Mouse (Mus musculus) adipocyte (in vitro differentiated cells): ENCODE results near the gene Kcnj8.

Source experiments
- DNase-seq: peaks from one replicate; pipeline ENCODE4 v3.0.0-alpha.2; 2016; ENCODE audit warnings: low spot score

The Kcnj8 gene

DNA sequence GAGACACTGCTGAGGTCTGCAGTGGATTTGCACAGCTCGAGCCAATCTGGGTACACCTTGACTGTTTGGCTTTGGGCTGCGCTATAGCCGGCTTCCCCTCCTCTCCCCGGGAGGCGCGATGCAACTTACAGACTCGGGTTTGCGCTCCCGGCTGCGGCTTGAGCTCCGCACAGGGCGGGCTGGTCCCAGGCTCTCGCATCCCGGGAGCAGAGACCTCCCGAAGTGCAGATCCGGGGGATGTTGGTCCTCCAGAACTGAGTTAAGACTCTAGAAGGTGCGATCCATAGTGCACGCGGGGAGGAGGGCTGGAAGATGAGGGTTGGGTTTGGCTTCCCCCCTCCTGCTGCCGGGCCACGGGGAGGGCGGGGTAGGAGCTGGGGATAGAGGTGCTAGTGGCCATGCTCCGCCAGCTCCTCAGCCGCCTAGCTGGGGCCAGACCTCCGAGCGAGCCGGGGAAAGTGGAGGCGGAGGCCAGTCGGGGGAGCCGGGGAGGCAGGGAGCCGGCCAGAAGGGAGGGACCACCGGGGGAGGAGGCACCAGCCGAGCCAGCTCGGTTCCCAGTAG is at the start of gene Kcnj8:
Kcnj8 (minus strand) TSS at position 560 of the 564 bp plus-strand sequence.
- no peak for DNase-seq

DNA sequence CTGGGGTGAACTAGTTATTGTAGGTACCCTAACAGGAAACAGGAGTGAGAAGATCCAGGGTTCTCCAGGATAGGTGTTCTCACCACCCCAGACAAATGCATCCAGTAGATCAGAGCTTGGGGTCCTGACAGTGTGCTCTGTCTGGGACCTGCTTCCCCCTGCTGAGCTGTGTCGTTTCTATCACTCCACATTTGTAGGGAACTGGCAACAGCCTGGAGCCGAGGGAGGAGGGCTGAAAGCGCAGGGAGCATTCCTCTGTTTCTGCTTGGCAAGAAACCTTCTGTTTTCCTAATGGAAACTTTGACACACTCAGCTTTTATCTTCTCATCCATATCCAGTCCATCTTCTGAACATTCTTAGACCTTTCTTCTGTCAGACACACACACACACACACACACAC is 45.2 kb upstream of the Kcnj8 start:
- peak; percentile 28 for DNase-seq

DNA sequence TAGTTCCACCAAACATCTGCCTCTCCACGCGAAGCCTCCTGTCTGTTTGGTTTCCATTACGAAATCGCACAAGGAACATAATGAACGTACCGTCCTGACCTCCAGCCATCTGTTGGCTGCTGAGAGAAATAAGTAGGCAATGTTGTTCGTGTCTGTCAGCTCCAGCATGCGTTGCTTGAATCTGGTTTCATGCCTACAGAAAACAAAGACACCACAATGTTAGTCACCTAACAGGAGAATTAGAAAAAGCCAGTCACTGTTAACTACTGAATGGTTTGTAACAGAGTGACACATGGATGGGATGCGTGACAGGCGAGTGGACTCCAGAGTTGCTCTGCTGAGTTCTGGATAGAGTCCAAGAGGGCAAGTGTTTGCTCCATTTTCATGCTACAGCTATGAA is 42.9 kb upstream of the Kcnj8 start:
- DNase-seq: no peak

DNA sequence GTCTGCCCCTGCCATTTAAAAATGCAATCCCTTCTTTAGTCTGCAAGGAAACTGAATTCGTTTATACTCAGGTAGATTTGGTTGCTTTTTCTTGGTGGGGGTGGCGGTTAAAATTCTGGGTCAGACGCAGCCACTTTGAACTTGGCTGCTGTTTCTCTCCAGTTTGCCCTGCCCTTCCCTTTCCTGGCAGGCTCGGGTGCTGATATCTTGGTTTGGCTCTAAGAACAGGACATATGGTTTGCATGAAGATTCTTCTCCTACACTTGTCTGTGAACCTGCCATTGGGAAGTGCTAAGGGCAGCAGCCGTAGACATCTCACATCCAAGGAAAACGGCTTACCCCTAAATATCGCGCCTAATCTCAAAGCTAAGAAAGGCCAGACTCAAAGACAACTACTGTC is 41.0 kb upstream of the Kcnj8 start:
- DNase-seq: no peak

DNA sequence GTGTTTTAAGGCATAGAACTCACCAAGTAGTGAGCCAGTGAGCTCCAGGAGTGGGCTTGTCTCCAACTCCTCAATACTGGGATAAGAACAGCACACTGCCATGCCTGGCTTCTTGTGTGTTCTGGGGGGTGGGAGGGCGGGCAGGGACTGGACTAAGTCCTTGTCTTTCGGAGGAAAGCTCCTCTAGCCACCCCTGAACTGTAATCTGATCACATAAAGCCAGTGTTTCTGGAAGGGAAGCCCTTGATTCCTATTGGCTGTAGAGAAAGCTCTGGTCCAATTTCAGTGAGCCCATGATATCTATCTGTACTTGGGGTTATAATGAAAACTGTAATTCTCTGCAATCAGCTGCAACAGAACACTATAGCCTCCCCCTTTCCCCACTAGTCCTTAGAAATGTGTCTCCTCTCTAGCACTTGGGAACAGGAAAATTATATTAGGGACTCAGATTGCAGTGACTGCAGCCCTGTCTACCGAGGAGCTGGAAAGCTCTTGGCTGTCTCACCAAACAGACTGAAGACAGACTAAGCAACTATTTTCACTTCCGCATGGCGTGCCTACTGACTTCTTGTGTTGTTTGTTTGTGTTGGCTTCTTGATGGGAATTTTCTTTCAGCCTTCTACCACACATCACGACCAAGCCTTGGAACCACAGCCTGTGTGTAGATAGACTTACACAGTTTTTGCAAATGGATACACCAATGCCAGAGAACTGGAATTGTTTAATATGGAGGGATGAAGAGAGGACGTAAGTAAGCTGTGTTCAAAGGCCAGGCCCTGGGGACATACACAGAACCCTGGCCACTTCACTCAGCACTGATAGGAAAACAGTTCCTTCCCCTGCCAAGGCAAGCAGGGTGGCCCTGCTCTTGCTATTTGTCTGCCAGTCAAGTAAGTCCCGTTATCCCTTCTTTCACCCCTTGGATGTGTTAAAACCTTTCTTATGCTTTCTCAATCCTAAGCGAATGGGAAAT is 38.3 kb upstream of the Kcnj8 start:
- peak; percentile 38 for DNase-seq

DNA sequence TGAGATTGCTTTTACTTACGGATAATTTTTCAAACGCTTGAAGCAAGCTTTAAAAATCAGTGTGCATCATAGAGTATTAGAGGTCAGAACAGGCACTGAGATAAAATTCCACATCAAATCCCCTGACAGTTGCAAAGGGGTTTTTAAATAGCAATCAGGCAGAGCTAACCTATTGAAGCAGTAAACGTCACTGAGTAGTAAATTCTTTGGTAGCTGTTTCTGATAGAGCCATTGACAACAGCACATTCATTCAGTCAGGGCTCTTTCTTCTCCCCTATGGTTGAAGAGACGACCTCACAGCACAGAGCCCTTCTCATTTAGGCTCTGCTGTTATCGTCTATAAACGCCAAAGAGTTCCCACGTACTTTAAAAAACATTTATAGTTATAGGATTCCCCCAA is 35.7 kb upstream of the Kcnj8 start:
- DNase-seq: no peak

DNA sequence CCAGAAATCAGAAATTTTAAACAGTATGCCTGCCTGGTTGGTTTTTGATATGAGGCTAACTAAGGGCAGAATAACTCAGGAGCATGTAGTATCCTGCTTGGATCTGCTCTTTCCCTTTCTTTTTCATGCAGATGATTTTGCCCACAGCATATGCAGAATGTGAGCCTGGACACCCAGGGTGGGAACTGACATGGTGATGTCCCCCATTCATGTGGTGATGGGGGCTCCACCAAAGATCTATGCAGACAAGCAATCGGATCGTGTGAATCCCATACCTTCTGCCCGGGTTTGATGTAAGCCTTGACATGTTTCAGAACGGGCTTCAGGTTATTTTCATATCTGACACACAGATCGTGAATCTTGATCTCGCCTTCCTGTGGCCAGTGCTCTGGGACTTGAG is 31.4 kb upstream of the Kcnj8 start:
- no peak for DNase-seq

DNA sequence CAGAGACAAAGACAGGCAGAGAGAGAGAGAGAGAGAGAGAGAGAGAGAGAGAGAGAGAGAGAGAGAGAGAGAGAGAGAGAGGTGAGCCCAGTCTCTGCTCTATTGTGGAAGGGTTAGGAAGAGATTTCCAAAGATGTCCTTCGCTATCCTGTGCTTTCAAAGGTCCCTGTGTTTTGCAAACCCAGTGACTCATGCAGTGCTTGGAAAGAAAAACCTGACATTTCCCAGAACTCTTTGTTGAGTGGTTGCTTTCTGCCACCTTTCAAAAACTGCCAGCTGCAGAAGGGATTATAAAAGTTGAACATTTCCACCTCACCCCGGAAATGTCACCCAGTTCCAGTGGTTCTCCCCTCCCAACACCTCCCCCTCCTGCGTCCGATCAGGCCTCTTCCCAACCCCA is 7.4 kb upstream of the Kcnj8 start:
- no peak for DNase-seq

DNA sequence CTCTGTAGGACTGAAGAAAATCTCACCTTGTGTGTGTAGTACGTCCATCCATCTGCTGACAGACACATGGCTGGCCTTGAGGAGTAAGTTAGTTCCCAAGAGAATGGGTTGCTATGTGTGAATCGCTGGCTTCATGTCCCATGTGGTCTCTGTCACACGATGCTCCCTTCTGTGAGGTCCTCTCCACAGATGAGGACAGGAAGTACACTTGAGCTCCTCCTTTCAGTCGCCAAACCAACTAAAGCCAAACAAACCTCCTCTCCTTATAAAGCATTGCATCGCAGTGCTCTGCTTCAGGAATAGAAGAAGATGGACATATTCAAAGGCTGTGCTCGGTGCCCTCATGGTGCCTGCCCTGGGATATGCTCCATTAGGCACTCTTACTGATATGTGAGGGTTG is 6.4 kb upstream of the Kcnj8 start:
- DNase-seq: no peak

DNA sequence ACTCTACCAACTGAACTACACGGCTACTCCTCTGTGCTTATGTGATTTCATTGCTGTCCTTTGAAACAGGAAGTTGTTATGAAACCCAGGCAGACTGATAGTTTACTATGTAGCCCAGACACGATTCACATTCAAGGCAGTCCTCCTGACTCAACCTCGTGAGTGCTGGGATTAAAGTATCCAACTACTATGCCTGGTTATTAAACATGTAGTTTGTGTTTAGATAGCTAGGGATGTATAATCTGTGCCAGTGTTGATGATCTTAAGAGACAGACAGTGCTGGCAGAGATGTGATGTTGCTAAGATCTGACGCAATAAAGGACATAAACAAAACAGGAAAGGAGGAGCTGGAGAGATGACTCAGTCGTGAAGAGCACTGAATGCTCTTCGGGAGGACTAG is 1.5 kb upstream of the Kcnj8 start:
- no peak for DNase-seq

DNA sequence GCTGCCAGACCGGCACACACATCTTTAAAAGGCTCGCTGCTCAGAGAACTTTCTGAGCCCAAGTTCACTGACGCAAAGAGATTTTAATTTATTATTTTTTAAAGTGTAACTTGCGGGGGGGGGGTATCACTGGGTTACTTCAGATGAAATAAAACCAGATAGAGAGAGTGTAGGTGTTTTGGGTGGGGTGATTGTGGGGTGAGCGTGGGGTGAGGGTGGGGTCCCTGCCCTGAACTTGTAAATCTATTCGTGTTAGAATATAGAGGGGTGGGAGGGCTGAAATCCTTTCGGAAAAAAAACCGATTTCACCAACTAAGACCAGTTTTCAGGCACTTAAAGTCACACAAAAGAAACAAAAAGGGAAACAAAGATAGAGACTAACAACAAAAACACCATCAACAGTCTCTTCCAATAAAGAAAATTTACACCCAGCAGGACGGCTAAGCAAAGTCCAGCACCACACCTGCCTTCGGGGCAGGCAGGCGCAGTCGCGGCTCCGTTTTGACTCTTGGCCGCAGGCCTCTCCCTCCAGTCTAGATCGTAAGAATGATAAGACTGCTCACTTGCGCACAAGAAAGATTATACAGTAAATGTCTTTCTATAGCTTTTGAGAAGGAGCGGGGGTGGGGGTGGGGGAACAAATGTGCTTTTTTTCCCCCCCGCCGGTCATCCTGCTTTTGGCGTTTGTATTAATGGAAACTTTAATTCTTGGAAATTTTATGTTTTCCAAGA is 381 bp upstream of the Kcnj8 start:
- DNase-seq: no peak

DNA sequence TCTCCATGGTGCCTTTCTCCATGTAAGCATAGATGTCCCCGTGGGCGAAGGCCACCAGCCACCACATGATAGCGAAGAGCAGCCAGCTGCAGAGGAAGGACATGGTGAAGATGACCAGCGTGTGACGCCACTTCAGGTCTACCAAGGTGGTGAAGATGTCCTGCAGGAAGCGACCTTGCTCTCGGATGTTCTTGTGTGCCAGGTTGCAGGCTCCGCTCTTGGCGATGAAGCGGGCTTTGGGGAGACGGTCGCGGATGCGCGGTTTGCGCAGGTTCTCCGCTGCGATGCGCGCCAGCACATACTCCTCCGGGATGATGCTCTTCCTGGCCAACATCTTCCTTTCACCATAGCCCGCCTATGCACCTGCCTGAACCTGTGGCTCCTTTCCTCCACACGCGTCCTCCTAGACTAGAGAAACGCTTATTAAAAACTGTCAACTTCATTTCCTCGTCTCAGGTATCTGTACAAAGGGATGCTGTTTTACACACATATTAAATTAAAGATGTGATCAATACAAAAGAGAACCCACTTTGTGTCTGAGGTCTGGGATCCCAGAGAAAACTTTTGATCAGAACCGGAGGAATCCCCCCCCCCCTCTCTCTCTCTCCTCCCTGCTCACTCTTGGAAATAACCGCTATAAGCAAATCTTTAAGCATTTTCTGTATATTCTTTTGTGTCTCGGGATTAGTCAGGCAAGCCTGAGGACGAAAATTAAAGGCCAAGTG is 1.2 kb downstream of the Kcnj8 start:
- DNase-seq: no peak

DNA sequence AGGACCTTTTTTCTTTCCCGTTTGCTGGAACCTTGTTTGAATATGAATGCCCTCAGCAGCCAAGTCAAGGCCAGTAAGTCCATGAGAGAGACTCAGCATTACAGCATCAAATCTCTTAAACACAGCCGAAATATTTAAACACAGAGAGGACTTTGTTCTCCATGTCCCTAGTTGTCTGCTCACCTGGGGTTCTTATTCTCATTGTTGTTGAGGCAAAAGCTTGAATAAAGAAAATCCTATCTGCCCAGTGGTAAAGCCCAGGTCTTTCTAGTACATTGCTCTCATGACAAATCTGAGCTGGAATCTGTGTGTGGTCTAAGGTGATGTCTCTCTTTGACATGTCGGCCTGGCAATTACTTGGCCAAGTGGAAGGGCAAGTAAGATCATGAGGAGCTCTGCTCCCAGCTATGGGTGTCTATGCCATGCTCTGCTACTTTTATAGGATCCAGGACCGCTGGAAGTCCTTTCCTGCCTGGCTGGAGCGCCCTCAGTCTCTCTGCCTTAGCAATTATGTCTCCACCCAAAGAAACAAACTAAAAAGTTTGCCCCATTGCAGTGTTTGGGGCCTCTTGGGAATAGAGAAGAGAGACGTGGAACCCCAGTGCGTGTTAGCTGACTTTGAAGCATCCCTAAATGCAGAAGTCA is 2.6 kb downstream of the Kcnj8 start:
- DNase-seq: no peak

DNA sequence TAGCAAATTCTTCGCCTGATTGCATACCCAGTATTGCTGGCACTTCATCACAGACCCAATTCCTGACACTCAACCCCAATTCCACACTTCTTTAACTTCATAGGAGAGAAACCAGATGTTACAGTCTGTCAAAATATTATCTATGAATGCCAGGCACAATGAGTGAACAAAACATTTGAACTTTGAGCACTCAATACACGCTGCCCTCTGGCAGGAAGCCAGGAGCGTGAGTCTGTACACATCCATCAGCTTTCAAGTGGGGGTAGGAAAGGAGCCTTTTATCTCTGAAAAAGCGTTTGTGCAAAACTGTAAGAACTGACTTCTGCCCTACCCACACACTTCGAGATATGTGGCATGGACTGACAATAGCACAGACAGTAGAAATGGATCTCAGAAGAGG is 4.0 kb downstream of the Kcnj8 start:
- DNase-seq: peak; percentile 59

DNA sequence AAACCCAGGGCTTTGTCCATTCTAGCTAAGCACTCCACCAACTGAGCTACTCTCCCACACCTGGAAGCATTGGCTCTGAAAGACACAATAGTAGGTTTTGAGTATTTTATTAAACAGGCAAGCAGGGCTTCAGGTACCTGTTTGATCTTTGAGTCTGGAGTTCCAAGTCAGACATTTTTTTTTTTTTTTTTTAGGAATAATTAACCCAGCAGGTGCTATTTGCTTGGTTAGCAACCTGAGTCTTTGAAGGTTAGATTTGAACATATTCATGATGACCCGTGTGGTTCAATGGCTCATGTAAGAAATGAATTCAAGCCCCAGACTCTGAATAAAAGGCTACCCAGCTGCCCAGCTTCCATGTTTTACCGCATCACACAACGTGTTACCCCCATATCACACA is 6.7 kb downstream of the Kcnj8 start:
- no peak for DNase-seq

DNA sequence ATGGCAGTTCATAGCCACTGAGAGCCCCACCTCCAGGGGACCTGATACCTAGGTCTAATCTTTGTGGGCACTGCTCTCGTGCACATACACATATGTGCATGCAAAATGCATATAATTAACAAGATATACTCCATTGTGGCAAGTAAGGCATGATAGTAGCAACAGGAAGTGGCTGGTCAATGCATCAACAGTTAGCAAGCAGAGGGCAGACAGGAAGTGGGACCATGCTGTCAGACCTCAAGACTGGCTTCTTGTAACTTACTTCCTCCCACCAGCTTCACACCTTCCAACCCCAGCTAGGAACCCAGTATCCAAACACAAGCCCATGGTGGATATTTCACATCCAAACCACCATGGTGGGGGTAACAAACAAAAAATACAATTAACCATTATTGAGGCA is 10.3 kb downstream of the Kcnj8 start:
- DNase-seq: no peak

DNA sequence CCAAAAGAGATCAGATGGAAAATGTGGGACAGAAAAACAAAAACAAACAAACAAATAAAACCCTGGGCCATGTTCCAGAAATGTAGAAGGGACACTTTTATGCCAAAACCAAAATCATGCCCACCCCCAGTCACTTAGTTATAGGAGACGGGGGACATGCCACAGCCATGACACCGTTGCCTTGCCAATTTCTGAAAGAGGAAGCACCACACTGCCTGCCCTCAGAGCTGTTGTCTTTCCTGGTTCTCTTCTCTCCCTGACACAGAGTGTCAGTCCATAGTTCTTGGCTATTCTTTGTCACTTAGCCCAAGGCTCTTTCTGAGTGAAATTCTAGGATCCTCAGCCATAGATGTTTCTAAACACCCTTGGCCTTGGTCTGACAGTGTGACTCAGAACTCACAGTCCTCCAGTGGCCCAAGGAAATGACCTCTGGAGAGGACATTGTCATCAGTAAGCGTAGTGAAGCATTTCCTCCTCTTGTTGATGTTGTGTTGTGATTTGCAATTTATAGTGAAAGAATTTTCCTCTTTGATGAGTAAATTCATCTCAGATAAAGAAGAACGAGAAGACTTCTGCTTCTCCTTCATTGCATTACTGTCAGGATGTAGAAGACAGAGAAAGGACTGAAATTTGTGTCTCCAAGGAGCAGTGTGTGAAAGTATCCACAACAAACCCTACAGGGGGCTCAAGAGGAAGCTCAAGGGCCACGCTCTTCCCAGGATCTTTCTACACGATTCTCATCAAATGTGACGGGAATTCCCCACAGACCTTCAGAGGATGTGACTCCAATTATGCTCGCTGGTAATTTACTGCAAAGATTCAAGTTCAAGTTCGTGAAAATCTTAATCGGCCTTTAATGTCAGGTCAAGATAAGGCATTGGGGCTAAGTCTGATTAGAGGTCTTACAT is 12.4 kb downstream of the Kcnj8 start:
- DNase-seq: no peak

DNA sequence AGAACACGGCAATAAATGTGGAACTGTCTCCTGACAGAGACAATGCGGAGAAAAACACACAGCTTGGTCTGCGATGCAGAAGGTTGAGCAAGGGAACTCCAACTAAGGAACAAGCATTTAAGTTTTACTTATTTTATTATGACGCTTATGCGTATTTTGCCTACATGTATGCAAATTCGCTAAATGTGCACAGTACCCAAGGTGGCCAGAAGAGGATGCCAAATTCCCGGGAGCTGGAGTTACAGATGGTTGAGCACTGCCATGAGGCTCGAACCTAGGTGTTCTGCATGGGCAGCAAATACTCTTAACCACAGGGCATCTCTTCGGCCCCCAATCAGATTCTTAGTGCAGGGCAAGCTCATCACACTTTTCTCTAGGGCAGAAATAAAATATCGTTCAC is 13.3 kb downstream of the Kcnj8 start:
- DNase-seq: no peak

DNA sequence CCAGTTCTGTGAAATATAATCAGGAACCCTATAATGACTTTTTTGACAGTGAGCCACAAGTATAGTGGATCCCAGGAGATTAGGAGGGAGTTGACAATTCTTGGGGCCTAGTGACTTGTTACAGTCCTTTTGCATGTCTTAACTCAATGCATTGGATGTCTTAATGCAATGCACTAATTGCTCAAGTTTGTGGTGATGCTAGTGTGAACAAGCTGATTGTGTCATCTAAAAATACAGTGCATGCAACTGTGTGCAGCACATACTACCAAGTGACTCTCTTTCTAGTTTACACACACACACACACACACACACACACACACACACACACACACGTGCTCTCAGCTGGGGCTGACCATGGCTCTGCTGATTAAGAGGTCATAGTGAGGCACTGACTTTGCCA is 15.4 kb downstream of the Kcnj8 start:
- DNase-seq: no peak

DNA sequence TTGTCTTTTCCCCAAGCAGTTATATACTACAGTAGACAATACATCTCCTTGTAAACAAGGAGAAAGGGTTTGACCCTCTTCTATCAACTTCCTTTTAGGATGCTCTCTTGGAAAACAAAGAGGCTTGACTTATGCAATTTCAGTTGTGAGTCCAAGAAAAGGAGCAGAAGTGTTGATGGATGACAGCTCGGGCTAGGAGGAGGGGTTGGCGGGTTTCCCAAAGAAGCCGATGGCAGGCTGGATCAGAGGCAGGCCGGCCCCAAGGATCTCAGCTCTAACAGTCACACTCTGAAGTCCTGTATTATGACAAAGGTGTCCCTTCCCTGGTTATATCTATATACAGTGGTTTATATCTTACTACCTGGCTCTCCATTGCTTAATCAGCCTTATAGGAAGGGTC is 19.9 kb downstream of the Kcnj8 start:
- peak; percentile 43 for DNase-seq

DNA sequence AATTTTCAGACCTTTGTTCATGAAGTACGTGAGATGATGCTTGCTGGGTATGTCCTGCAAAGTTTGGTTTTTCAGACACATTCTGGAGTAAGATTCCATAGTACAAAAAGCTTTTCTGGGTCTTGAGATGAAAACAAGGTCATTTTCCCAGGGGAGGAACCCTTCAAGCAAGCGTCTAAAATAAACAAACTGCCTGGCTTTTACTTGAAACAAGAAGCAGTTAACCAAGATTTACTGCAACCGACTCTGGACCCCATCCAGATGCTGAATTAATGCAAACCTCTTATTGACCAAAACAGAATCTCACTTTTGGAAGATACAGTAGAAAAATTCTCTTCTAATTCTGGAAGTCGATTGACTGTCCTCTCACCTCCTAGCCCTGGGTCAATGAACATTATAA is 20.5 kb downstream of the Kcnj8 start:
- no peak for DNase-seq
